Comparison of ENCODE assay signal across 8 mouse cellular contexts in the genomic region with DNA sequence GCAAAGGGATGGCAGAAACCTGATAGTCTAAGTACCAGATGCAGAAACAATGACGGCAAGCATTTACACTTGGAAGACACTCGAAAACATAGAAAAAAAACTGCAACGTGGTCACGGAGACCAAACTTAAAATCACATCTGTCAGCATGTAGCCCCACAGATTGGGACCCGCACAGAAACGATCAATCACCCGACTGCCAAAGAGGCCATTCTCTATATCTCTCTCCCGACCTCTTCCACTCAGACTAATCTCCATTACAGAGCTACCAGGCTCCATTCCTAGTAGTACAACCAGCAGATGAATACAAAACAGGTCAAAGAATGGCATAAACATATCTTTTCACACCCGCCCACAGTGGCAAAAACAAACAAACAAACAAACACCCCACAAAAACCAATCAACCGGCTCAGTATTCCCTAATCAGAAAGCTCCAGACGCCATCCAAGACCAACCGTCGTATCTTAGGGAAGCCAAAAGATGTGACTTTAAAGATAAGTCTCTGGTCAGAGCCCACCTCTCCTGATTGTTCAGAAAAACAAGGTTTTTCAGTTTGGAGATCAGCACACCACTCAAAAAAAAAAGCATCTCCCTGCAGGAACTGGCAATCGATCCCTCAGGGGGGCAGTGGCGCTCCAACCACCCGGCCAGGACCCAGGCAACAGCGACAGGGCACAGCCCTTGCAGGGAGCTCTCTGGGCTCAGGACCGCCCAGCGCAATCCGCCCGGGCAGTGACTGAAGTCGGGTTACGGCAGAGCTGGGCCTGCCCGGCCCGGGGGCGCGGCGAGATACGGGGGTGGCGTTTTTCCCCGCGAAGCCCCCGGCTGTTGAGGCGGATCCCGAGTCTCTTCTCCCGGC. TPM values are rescaled to one million over a fixed set of nuclear protein-coding genes. Genes with fewer than 3 reads are reported as not detected.
DNase-seq lines count a peak whose midpoint lies in the region; ATAC-seq lines count a peak whose summit lies in the region.

No protein-coding gene starts in this region.

- H3K79me2 ChIP-seq in macrophage (ENCODE audit: inconsistent target) = peaks cover 57% of the 10 kb centered on the region

- H3K9ac ChIP-seq in forebrain, embryonic 15.5 days (replicated peaks) = peak overlapping the region; percentile 88
- H3K9ac ChIP-seq in hindbrain, embryonic 15.5 days = peak overlapping the region; percentile 85

- H3K27ac ChIP-seq in heart, embryonic 10.5 days = peak overlapping the region; percentile 98
- peak overlapping the region; percentile 84 for H3K27ac ChIP-seq in forebrain, embryonic 15.5 days (replicated peaks)
- peak overlapping the region; percentile 94 for H3K27ac ChIP-seq in hindbrain, embryonic 15.5 days (replicated peaks)
- peak overlapping the region; percentile 68 for H3K27ac ChIP-seq in macrophage

- H3K4me3 ChIP-seq in heart, embryonic 10.5 days = peak overlapping the region; percentile 90
- peak overlapping the region; percentile 73 for H3K4me3 ChIP-seq in forebrain, embryonic 15.5 days
- H3K4me3 ChIP-seq in hindbrain, embryonic 15.5 days = peak overlapping the region; percentile 76
- H3K4me3 ChIP-seq in macrophage (ENCODE audit: inconsistent target) = peak overlapping the region; percentile 79

- under 1% methylated on average over 36 of the region's 36 CpGs for WGBS in heart, embryonic 10.5 days
- 2% methylated on average over 36 of the region's 36 CpGs for WGBS in forebrain, embryonic 15.5 days
- WGBS in hindbrain, embryonic 15.5 days = 2% methylated on average over 35 of the region's 36 CpGs
- whole genome bisulfite sequencing in macrophage (ENCODE audit: missing documents) = 4% methylated on average over 36 of the region's 36 CpGs

- DNase-seq in heart, embryonic 10.5 days (ENCODE audit: low spot score) = peak; percentile 88
- no peak for DNase-seq in heart, adult 11 months
- DNase-seq in c-Kit-positive CD71-positive TER-119-negative erythroid progenitor cells, embryonic 14.5 days (ENCODE audit: low read depth) = peak; percentile 72
- peak; percentile 22 to 36 for DNase-seq in left cerebral cortex, adult 8-10 months (ENCODE audit: low spot score in 2 of 2)
- peak; percentile 27 for DNase-seq in skeletal muscle tissue, adult 2 months (ENCODE audit: low read depth, low spot score)

- ATAC-seq in forebrain, embryonic 15.5 days (replicated peaks) = peak; percentile 83
- peak; percentile 78; the same call in 1 of the 2 replicates for ATAC-seq in hindbrain, embryonic 15.5 days (ENCODE audit: low FRiP score, low read depth)

- H3K36me3 ChIP-seq in heart, embryonic 10.5 days = no peaks in the 10 kb centered on the region
- no peaks in the 10 kb centered on the region for H3K36me3 ChIP-seq in forebrain, embryonic 15.5 days
- no peaks in the 10 kb centered on the region for H3K36me3 ChIP-seq in hindbrain, embryonic 15.5 days
- H3K36me3 ChIP-seq in macrophage (ENCODE audit: inconsistent target) = no peaks in the 10 kb centered on the region

- no peaks in the 10 kb centered on the region for H3K9me3 ChIP-seq in heart, embryonic 10.5 days
- H3K9me3 ChIP-seq in forebrain, embryonic 15.5 days = no peaks in the 10 kb centered on the region
- no peaks in the 10 kb centered on the region for H3K9me3 ChIP-seq in hindbrain, embryonic 15.5 days

- peak overlapping the region; percentile 76 for H3K4me2 ChIP-seq in forebrain, embryonic 15.5 days (replicated peaks)
- H3K4me2 ChIP-seq in hindbrain, embryonic 15.5 days = peak overlapping the region; percentile 75

- peaks cover 17% of the 10 kb centered on the region for H3K4me1 ChIP-seq in heart, embryonic 10.5 days
- peaks cover 25% of the 10 kb centered on the region for H3K4me1 ChIP-seq in forebrain, embryonic 15.5 days
- H3K4me1 ChIP-seq in hindbrain, embryonic 15.5 days (replicated peaks) = peaks cover 28% of the 10 kb centered on the region

- H3K27me3 ChIP-seq in heart, embryonic 10.5 days (ENCODE audit: insufficient read depth, poor library complexity, severe bottlenecking) = no peaks in the 10 kb centered on the region
- 0 out of 2 replicates have a peak, but pooled peaks cover 3% of the 10 kb centered on the region for H3K27me3 ChIP-seq in forebrain, embryonic 15.5 days
- H3K27me3 ChIP-seq in hindbrain, embryonic 15.5 days = 0 out of 2 replicates have a peak, but pooled peaks cover 3% of the 10 kb centered on the region

RNA-seq across cellular contexts. Expression of a gene that starts 0.7 kb away (rescaled TPM):
- 22.2 and 23.8 TPM in 2 replicates for polyA plus RNA-seq in heart, embryonic 10.5 days (2016; fragmentation: Nextera tagmentation; extraction: Ambion mirVana)
- polyA plus RNA-seq in forebrain, embryonic 15.5 days (2015; fragmentation: Nextera tagmentation; extraction: Ambion mirVana) = 30.5 and 34.7 TPM in 2 replicates
- 25.3 and 30.6 TPM in 2 replicates for polyA plus RNA-seq in hindbrain, embryonic 15.5 days (2015; fragmentation: Nextera tagmentation; extraction: Ambion mirVana)
- 10 to 100 TPM; 24.7 to 27.1 (median 25.8) TPM for total RNA-seq in left cerebral cortex, adult 8-10 months (2022)
- 100 to 1,000 TPM in 12 of 26 experiments, 10 to 100 TPM in 14; 72.1 to 176 (median 96.1) TPM for total RNA-seq in macrophage (2018; cell fraction: chromatin; rRNA removed)
- 10 to 100 TPM in 20 of 26 experiments, 1 to 10 TPM in 6; 8.1 to 19.5 (median 12.8) TPM for total RNA-seq in macrophage (2018; cell fraction: cytosol; rRNA removed)
- total RNA-seq in macrophage (2018; cell fraction: nucleus; rRNA removed) = 100 to 1,000 TPM in 3 of 26 experiments, 10 to 100 TPM in 23; 37.4 to 109 (median 61.8) TPM
- polyA plus RNA-seq in macrophage (2018) = 7.5 to 9.6 TPM (median 8.1 TPM) in 3 replicates
